Mouse (Mus musculus) embryonic facial prominence, embryonic 11.5 days (tissue): Measurements from ENCODE around the gene Fam171b. TPM values are rescaled to one million over a fixed set of nuclear protein-coding genes. Genes with fewer than 3 reads are reported as not detected.

ENCODE experiments used
- ATAC-seq: fragments of 200-750 bp; cut with Nextera tagmentation; replicated peaks from 2 replicates; pipeline ENCODE4 v1.8.0; 2017; ENCODE audit warnings: low read depth; ENCODE audit not compliant: insufficient number of reproducible peaks, low FRiP score, low TSS enrichment
- DNase-seq: peaks from one replicate; pipeline ENCODE4 v3.0.0-alpha.2; 2015; ENCODE audit warnings: low spot score
- H3K27ac ChIP-seq: fragments of 300-500 bp; sonication (generic); replicated peaks from 2 replicates; pipeline ENCODE4 v1.5.1; 2014; ENCODE audit warnings: mild to moderate bottlenecking, low read depth, low read length, control low read depth
- H3K27me3 ChIP-seq: fragments of 300-500 bp; sonication (generic); 2 replicates; pipeline ENCODE4 v1.6.1; 2014; ENCODE audit warnings: mild to moderate bottlenecking, low read length, moderate library complexity, mixed read lengths; ENCODE audit not compliant: control insufficient read depth, insufficient read depth
- H3K36me3 ChIP-seq: fragments of 300-500 bp; sonication (generic); replicated peaks from 2 replicates; pipeline ENCODE4 v1.6.1; 2014; ENCODE audit warnings: low read depth, mild to moderate bottlenecking, low read length, moderate library complexity, mixed read lengths; ENCODE audit not compliant: control insufficient read depth, insufficient read depth
- H3K4me1 ChIP-seq: fragments of 300-500 bp; sonication (generic); 2 replicates; pipeline ENCODE4 v1.6.1; 2014; ENCODE audit warnings: low read length, mixed read lengths; ENCODE audit not compliant: control insufficient read depth, insufficient read depth
- H3K4me2 ChIP-seq: fragments of 300-500 bp; sonication (generic); 2 replicates; pipeline ENCODE4 v1.6.1; 2014; ENCODE audit warnings: low read depth, mild to moderate bottlenecking, control low read depth, low read length, moderate library complexity
- H3K4me3 ChIP-seq: fragments of 300-500 bp; sonication (generic); 2 replicates; pipeline ENCODE4 v1.5.1; 2014; ENCODE audit warnings: low read depth, low read length, control low read depth
- H3K9ac ChIP-seq: fragments of 300-500 bp; sonication (generic); replicated peaks from 2 replicates; pipeline ENCODE4 v1.6.1; 2014; ENCODE audit warnings: mild to moderate bottlenecking, control low read depth, low read length
- H3K9me3 ChIP-seq: fragments of 300-500 bp; sonication (generic); replicated peaks from 2 replicates; pipeline ENCODE4 v1.6.1; 2016; ENCODE audit warnings: mild to moderate bottlenecking, low read length, inconsistent platforms, mixed read lengths; ENCODE audit not compliant: control insufficient read depth
- WGBS: fragments of 180-500 bp; shearing (Covaris S2); extraction: QIAGEN DNeasy Blood & Tissue Kit; methylation state at CpG from one replicate; pipeline ENCODE4 v1.1.7; 2014; 5-methylcytosine and 5-hydroxymethylcytosine counted together
- polyA plus RNA-seq: library from polyadenylated mRNA; unstranded; fragments of >200 nt; fragmentation: Nextera tagmentation; extraction: Ambion mirVana; gene quantifications from 2 replicates; pipeline ENCODE4 v1.2.1, GENCODE M21; 2014

Gene Fam171b
- polyA plus RNA-seq, 1 experiment from 2014 or later = 26.6 TPM

GRCm38 (mm10) chr2:83795766-83796165 is 16.7 kb upstream of the Fam171b start:
- Histone ChIP-seq H3K9me3 (no peaks in the 10 kb centered on the region), H3K9ac (no peak overlapping the region), H3K4me3 (no peak overlapping the region), H3K4me2 (no peak overlapping the region), H3K4me1 (no peaks in the 10 kb centered on the region), H3K27ac (no peak overlapping the region), H3K27me3 (no peaks in the 10 kb centered on the region), H3K36me3 (no peaks in the 10 kb centered on the region; the same call in 1 of the 2 replicates)
- no peak for DNase-seq
- 85% methylated on average over 4 of the region's 4 CpGs for WGBS
- no peak for ATAC-seq

DNA sequence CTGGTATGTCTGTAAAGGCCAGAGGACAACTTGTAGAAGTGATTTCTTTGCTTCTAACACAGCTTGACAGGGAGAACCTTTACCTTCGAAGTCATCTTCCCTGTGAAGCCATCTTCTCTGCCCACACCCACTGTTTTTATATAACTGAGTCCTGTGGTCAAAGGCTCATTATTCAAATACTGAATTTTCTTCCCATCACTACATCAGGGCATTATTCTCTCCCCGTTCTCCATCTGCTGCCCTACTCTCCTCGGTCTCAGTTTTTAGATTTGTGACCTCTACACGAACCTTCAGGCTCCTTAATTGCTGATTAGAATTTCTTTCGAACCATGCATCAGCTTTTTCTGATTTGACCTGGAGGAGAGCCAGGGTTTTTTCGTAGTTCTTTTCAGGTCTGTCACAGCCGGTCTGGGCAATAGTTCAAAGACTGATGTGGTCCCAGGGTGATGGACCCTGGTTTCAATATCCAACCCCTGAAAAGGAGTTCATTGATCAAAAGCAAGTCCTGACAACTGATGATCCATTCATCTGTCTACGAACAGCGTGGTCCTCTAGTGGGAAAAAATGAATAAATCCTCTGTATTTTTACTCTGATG is 14.4 kb upstream of the Fam171b start:
- Histone ChIP-seq H3K27me3 (no peaks in the 10 kb centered on the region), H3K4me2 (no peak overlapping the region), H3K4me3 (no peak overlapping the region), H3K9ac (no peak overlapping the region), H3K36me3 (no peaks in the 10 kb centered on the region; the same call in 1 of the 2 replicates), H3K9me3 (no peaks in the 10 kb centered on the region), H3K4me1 (no peaks in the 10 kb centered on the region), H3K27ac (no peak overlapping the region)
- WGBS = 76% methylated on average over 9 of the region's 9 CpGs
- DNase-seq = no peak
- no peak for ATAC-seq

DNA sequence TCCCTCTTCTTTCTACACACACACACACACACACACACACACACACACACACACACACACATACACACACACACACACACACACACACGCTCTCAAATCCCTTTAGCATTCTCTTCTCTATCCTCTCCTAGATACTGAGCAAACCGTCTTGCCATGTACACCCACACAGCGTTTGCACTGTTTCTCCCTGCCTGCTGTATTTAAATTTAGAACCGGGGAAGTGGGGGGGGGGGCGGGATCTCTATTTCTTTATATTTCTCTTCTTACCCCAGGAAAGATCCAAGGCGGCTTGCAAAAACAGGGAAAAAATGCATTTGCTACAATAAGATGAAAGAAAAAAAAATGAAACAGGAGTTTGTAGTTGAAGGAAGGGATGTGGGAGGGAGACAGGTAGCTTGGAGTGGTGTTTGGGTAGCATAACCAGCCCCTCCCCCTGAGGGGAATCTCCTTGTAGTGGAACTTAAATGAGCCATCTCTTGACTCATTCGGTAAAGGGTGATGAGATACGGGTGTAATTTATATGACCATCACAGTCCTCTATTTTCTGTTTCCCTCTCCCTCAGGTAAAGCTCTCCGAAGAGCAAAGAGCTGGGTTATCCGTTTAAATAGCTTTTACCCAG is 947 bp downstream of the Fam171b start:
- Histone ChIP-seq H3K4me1 (no peaks in the 10 kb centered on the region; the same call in 1 of the 2 replicates), H3K27me3 (no peaks in the 10 kb centered on the region), H3K36me3 (no peaks in the 10 kb centered on the region), H3K27ac (no peak overlapping the region), H3K4me2 (peak overlapping the region; percentile 41), H3K9ac (peak overlapping the region; percentile 65), H3K4me3 (peak overlapping the region; percentile 44), H3K9me3 (no peaks in the 10 kb centered on the region)
- DNase-seq (no peak), ATAC-seq (no peak)
- WGBS = 14% methylated on average over 10 of the region's 10 CpGs

DNA sequence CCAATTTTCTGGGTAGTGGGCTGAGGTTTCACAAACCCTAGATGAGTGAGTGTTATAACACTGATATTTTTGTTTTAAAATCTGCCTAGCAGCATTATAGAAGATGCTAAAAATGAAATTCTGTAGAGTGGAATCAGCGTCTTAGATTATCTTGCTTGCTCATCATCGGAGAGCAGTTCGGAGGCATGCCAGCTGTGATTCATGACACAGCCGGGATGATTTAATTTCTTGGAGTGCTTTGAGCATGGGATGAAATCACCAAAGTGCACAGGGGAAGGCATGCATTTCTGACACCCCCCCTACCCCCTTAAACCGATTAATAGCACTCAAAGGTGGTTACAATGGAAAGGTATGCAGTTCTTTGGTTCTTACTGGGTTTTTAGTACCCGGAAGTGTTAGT is 1.6 kb downstream of the Fam171b start:
- no peaks in the 10 kb centered on the region for H3K9me3 ChIP-seq
- 61% methylated on average over 6 of the region's 6 CpGs for WGBS
- no peak overlapping the region for H3K4me3 ChIP-seq
- ATAC-seq (no peak), DNase-seq (no peak)
- no peaks in the 10 kb centered on the region; the same call in 1 of the 2 replicates for H3K4me1 ChIP-seq
- H3K27me3 ChIP-seq = no peaks in the 10 kb centered on the region
- no peak overlapping the region for H3K9ac ChIP-seq
- no peaks in the 10 kb centered on the region for H3K36me3 ChIP-seq
- peak overlapping the region; percentile 10; the same call in 1 of the 2 replicates for H3K4me2 ChIP-seq
- no peak overlapping the region for H3K27ac ChIP-seq

- WGBS = 59% methylated on average over 6 of the region's 6 CpGs
- H3K4me2 ChIP-seq = no peak overlapping the region
- H3K4me3 ChIP-seq = no peak overlapping the region
- no peak overlapping the region for H3K9ac ChIP-seq
- ATAC-seq (no peak), DNase-seq (no peak)
- H3K36me3 ChIP-seq = no peaks in the 10 kb centered on the region
- H3K27me3 ChIP-seq = no peaks in the 10 kb centered on the region
- no peak overlapping the region for H3K27ac ChIP-seq
- no peaks in the 10 kb centered on the region for H3K9me3 ChIP-seq
- H3K4me1 ChIP-seq = no peaks in the 10 kb centered on the region; the same call in 1 of the 2 replicates
These were observed 3.7 kb downstream of the Fam171b start for GRCm38 (mm10) chr2:83816147-83816546.

- no peak for ATAC-seq
- Histone ChIP-seq H3K9ac (no peak overlapping the region), H3K27me3 (no peaks in the 10 kb centered on the region), H3K4me1 (no peaks in the 10 kb centered on the region), H3K4me2 (no peak overlapping the region), H3K4me3 (no peak overlapping the region), H3K9me3 (no peaks in the 10 kb centered on the region), H3K36me3 (no peaks in the 10 kb centered on the region), H3K27ac (no peak overlapping the region)
- 70% methylated on average over 5 of the region's 5 CpGs for WGBS
- no peak for DNase-seq
These were observed 12.7 kb downstream of the Fam171b start for GRCm38 (mm10) chr2:83825161-83825560.

DNA sequence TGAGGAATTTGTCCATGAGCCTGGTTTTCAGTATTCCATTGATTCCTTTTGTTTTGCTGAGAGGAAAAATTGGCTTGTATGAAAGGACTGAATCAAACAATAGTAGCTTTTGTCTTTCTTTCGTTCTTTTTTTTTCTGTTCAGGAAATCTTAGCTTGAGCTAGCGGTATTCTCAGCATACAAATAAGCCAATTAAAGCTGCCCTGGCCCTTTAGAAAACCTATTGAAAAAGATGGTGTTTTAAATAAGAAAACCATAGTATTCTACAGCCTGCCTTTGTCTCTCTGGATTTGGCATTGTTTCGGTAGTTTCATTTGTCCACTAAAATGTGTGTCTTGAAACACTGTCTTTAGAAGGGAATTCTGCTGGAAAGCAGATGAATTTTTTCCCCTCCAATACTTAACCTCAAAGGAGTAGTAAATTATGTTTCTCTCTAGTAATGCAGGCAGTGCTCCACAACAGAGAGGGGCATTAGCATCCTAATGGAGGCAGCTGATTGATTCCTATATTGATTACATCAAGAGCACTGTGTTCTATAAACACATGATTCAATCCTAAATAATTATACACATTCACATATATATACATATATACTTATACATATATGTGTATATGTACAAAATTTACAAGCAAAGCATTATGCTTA is 16.6 kb downstream of the Fam171b start:
- Histone ChIP-seq H3K9ac (no peak overlapping the region), H3K9me3 (no peaks in the 10 kb centered on the region), H3K4me1 (no peaks in the 10 kb centered on the region), H3K27me3 (no peaks in the 10 kb centered on the region), H3K27ac (no peak overlapping the region), H3K36me3 (no peaks in the 10 kb centered on the region), H3K4me2 (no peak overlapping the region), H3K4me3 (no peak overlapping the region)
- DNase-seq (no peak), ATAC-seq (no peak)
- 52% methylated on average over 3 of the region's 3 CpGs for WGBS

DNA sequence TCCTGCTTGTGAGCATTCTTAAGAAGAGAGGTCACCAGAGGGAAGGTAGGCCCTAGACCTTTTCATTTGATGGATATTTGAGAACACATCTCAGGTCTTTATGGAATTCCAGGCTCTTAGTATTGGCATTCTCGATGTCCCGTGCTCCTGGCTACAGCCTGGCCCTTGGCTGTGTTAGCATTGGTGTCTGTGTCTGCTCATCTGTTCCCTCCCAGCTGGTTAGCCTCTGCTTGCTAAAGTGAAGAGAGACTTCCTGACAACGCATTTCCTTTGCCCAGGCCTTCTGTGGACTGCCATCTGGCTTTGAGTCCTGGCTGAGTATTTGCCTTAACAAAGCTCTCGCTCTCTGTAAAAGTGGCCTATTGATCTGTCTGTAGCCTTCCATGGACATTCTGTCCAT is 20.5 kb downstream of the Fam171b start:
- 81% methylated on average over 4 of the region's 4 CpGs for WGBS
- ATAC-seq = no peak
- no peaks in the 10 kb centered on the region for H3K36me3 ChIP-seq

More for the DNA sequence above, 20.5 kb downstream of the Fam171b start:
- H3K27me3 ChIP-seq = no peaks in the 10 kb centered on the region
- H3K27ac ChIP-seq = no peak overlapping the region
- H3K4me2 ChIP-seq = no peak overlapping the region
- H3K4me1 ChIP-seq = no peaks in the 10 kb centered on the region
- H3K4me3 ChIP-seq = no peak overlapping the region
- no peaks in the 10 kb centered on the region for H3K9me3 ChIP-seq
- DNase-seq = no peak
- no peak overlapping the region for H3K9ac ChIP-seq
